Mouse (Mus musculus) liver, adult 2 months (tissue): ENCODE results near the gene Atp6v0e. TPM values are rescaled to one million over a fixed set of nuclear protein-coding genes. Genes with fewer than 3 reads are reported as not detected.
A peak's percentile ranks its signal among the peaks of the same experiment; 100 is the strongest.

ENCODE experiments used
- DNase-seq: peaks from one replicate; pipeline ENCODE4 v3.0.0-alpha.2; 2011; ENCODE audit warnings: low read depth, low spot score; ENCODE audit errors: extremely low read depth
- H3K27ac ChIP-seq: fragments of 200-500 bp; replicated peaks from 2 replicates; pipeline ENCODE4 v1.5.1; 2012; ENCODE audit warnings: low read depth, mild to moderate bottlenecking, control low read depth, inconsistent platforms, low read length; ENCODE audit not compliant: insufficient read depth
- H3K27me3 ChIP-seq: fragments of 200-500 bp; 2 replicates; pipeline ENCODE4 v1.6.1; 2012; ENCODE audit warnings: mild to moderate bottlenecking, moderate library complexity, low read length, inconsistent platforms; ENCODE audit not compliant: control insufficient read depth, insufficient read depth
- H3K36me3 ChIP-seq: fragments of 200-500 bp; 2 replicates; pipeline ENCODE4 v1.6.1; 2012; ENCODE audit warnings: low read length, inconsistent platforms; ENCODE audit not compliant: control insufficient read depth, insufficient read depth
- H3K4me1 ChIP-seq: fragments of 200-500 bp; 2 replicates; pipeline ENCODE4 v1.6.1; 2011; ENCODE audit warnings: low read length; ENCODE audit not compliant: control insufficient read depth, insufficient read depth
- H3K4me3 ChIP-seq: fragments of 200-500 bp; 2 replicates; pipeline ENCODE4 v1.5.1; 2011; ENCODE audit warnings: low read depth, mild to moderate bottlenecking, control low read depth, low read length, moderate library complexity; ENCODE audit not compliant: insufficient read depth
- H3K79me2 ChIP-seq: fragments of 200-500 bp; 2 replicates; pipeline ENCODE4 v1.6.1; 2012; ENCODE audit warnings: inconsistent platforms, mild to moderate bottlenecking, low read length, moderate library complexity; ENCODE audit not compliant: control insufficient read depth, insufficient read depth
- H3K9ac ChIP-seq: fragments of 200-500 bp; 2 replicates; pipeline ENCODE4 v1.6.1; 2012; ENCODE audit warnings: low read depth, mild to moderate bottlenecking, control low read depth, inconsistent platforms, low read length
- CTCF ChIP-seq: fragments of 200-500 bp; IDR thresholded peaks from 2 replicates; pipeline ENCODE4 v1.5.1; 2011; ENCODE audit warnings: low read depth, low read length, control low read depth
- POLR2A ChIP-seq: fragments of 200-500 bp; IDR thresholded peaks from 2 replicates; pipeline ENCODE4 v1.6.1; 2011; ENCODE audit warnings: low read length, control low read depth; ENCODE audit not compliant: insufficient read depth; ENCODE audit errors: extremely low read depth
- WGBS: fragments of 180-500 bp; shearing (Covaris S2); methylation state at CpG from one replicate; pipeline ENCODE4 v1.1.7; 2018; 5-methylcytosine and 5-hydroxymethylcytosine counted together
- polyA plus RNA-seq: library from polyadenylated mRNA; depleted of rRNA; stranded (reverse); fragments of >200 nt; gene quantifications from 2 replicates; pipeline ENCODE4 v1.2.3, GENCODE M21; 2012
- total RNA-seq: library from RNA; depleted of rRNA; stranded (reverse); fragments of >200 nt; gene quantifications from 2 replicates; pipeline ENCODE4 v1.2.3, GENCODE M21; 2014

The Atp6v0e gene
- total and polyA plus RNA-seq, 2 experiments, result 108 to 122 TPM

DNA sequence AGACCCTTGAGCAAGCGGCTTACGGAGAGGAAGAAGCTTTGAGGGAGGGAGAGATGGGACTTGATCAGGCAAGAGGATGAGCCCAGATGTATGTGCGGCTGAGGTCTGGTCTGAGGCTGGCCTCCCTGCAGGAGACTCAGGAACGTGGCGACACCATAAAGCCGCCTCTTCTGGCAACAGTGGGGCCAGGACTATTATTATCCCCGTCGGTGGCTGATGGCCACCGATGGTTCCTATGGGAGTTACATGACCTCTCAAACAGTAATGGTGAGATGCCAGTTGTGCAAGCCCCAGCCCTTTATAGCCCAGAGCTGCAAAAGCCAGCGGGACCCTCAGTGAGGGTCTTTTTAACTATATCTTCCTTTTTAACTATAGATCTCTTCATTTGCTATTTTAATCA is 38.0 kb upstream of the Atp6v0e start:
- Histone ChIP-seq H3K4me3 (no peak overlapping the region), H3K4me1 (peaks cover 12% of the 10 kb centered on the region), H3K36me3 (peaks cover 4% of the 10 kb centered on the region; the same call in 1 of the 2 replicates), H3K27ac (no peak overlapping the region), H3K79me2 (no peaks in the 10 kb centered on the region), H3K27me3 (no peaks in the 10 kb centered on the region), H3K9ac (no peak overlapping the region)
- no peak for DNase-seq
- 96% methylated on average over 10 of the region's 10 CpGs for WGBS
- TF ChIP-seq POLR2A, result no peak
- TF ChIP-seq CTCF, result no peak

DNA sequence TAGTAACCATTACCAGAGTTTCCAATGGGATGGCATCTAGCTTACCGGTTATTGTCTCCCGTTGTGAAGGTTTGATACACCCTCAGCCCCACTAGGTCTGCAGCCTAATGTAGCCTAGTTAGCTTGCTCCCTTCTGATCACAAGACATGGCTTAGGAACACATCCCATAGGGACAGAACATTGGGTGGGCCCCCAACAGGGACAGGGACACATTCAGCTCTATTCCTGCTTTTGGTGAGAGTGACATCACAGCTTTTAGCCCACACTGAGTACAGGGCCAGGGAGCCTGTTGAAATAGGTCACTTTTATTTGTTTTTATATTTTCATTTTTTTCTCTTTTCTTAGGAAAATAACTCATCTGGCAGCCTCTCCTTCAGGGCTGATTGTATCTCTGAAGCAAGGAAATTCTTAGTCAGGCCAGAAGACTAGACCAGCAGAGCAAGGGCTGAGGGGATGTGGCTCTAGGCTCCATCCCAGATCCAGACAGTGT is 37.5 kb upstream of the Atp6v0e start:
- Histone ChIP-seq H3K79me2 (no peaks in the 10 kb centered on the region), H3K4me3 (no peak overlapping the region), H3K36me3 (peaks cover 4% of the 10 kb centered on the region; the same call in 1 of the 2 replicates), H3K27me3 (no peaks in the 10 kb centered on the region), H3K27ac (no peak overlapping the region), H3K4me1 (peaks cover 12% of the 10 kb centered on the region), H3K9ac (no peak overlapping the region)
- no peak for DNase-seq
- no peak for TF ChIP-seq CTCF
- WGBS, result 95% methylated on average over 2 of the region's 2 CpGs

GRCm38 (mm10) chr17:26628479-26628878 is 34.6 kb upstream of the Atp6v0e start:
- Histone ChIP-seq H3K36me3 (peaks cover 4% of the 10 kb centered on the region; the same call in 1 of the 2 replicates), H3K4me1 (peaks cover 12% of the 10 kb centered on the region), H3K9ac (no peak overlapping the region), H3K79me2 (no peaks in the 10 kb centered on the region), H3K27me3 (no peaks in the 10 kb centered on the region), H3K4me3 (no peak overlapping the region), H3K27ac (no peak overlapping the region)
- TF ChIP-seq CTCF (peak; percentile 9; the same call in 1 of the 2 replicates), POLR2A (no peak)
- DNase-seq, result no peak
- 95% methylated on average over 6 of the region's 6 CpGs for WGBS

DNA sequence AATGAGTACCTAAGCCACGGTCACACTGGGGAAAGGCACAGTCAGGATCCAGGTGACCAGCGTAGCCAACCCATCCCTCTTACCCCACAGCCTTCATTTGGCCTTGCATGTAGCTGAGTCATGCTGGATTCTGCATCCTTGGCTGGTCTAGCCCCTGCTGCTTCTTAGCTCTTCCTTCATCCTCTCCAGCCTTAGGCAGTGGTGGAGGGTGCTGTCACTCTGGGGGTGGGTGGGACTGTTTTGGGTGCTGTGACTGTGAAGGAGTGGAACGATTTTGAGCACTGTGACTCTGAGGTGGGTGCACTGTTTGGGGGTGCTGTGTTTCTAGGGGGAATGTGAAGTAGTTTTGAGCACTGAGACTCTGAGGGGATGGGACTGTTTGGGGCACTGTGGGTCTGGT is 34.1 kb upstream of the Atp6v0e start:
- Histone ChIP-seq H3K4me3 (no peak overlapping the region), H3K27ac (no peak overlapping the region), H3K9ac (no peak overlapping the region), H3K36me3 (peaks cover 4% of the 10 kb centered on the region; the same call in 1 of the 2 replicates), H3K27me3 (no peaks in the 10 kb centered on the region), H3K4me1 (peaks cover 16% of the 10 kb centered on the region), H3K79me2 (no peaks in the 10 kb centered on the region)
- 99% methylated on average over 3 of the region's 3 CpGs for WGBS
- TF ChIP-seq CTCF (no peak), POLR2A (no peak)
- no peak for DNase-seq

- 92% methylated on average over 8 of the region's 8 CpGs for WGBS
- TF ChIP-seq CTCF (no peak), POLR2A (no peak)
Measured at GRCm38 (mm10) chr17:26631811-26632327, 31.2 kb upstream of the Atp6v0e start.

GRCm38 (mm10) chr17:26633186-26633585 is 29.8 kb upstream of the Atp6v0e start:
- no peaks in the 10 kb centered on the region; the same call in 1 of the 2 replicates for H3K36me3 ChIP-seq
- H3K79me2 ChIP-seq, result no peaks in the 10 kb centered on the region

More at GRCm38 (mm10) chr17:26631811-26632327, 31.2 kb upstream of the Atp6v0e start:
- H3K9ac ChIP-seq, result no peak overlapping the region
- peaks cover 42% of the 10 kb centered on the region for H3K4me1 ChIP-seq
- no peak overlapping the region for H3K27ac ChIP-seq
- no peak overlapping the region for H3K4me3 ChIP-seq
- no peaks in the 10 kb centered on the region for H3K79me2 ChIP-seq
- no peak for DNase-seq
- no peaks in the 10 kb centered on the region; the same call in 1 of the 2 replicates for H3K36me3 ChIP-seq
- no peaks in the 10 kb centered on the region for H3K27me3 ChIP-seq

More at GRCm38 (mm10) chr17:26633186-26633585, 29.8 kb upstream of the Atp6v0e start:
- peak overlapping the region; percentile 29 for H3K9ac ChIP-seq
- no peaks in the 10 kb centered on the region for H3K27me3 ChIP-seq
- no peak overlapping the region for H3K4me3 ChIP-seq
- DNase-seq, result peak; percentile 90
- 32% methylated on average over 9 of the region's 9 CpGs for WGBS
- H3K27ac ChIP-seq, result peak overlapping the region; percentile 77
- TF ChIP-seq CTCF, result no peak
- no peak for TF ChIP-seq POLR2A
- peaks cover 50% of the 10 kb centered on the region for H3K4me1 ChIP-seq
